Mouse (Mus musculus) embryonic stem cell, embryonic (primary cell): ENCODE measurements around the gene Usp39.

Experiments used
- CTCF ChIA-PET, 4 experiments: fragments of 300-600 bp in 2 of 4; fragments of 350-600 bp in 2 of 4; sonication (Branson Sonifier 250); formaldehyde crosslinking; loops; one replicate each; lab custom pipeline; 2022; ENCODE audit warnings: inconsistent platforms in 2 of 4; lab: Charles Lee
- POLR2A ChIA-PET, 4 experiments: fragments of 300-600 bp in 2 of 4; fragments of 350-600 bp in 2 of 4; sonication (Branson Sonifier 250); formaldehyde crosslinking; loops; one replicate each; lab custom pipeline; 2022; ENCODE audit warnings: antibody characterized with exemption in 4 of 4, inconsistent platforms in 1 of 4; lab: Charles Lee

The Usp39 gene

DNA sequence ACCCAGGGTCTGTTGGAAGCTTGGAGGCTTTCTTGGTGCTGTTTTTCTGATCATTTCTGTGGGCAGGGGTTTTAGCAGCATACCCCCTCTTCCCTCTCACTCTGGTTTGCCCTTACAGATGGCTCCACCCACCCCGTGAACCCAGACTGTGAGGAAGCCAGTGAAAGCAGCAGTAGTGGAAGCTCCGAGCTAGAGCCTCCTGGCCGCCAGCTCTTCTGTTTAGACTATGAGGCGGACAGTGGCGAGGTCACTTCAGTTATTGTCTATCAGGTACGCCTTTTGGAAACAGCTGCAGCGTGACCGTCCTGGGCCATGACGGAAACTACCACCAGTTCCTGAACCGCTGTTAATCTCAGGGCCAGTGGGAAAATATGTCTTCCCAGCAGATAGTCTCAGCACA lies 3.4 kb upstream of the Usp39 start:
- CTCF ChIA-PET, result interaction anchor here in 3 of 4 experiments (0.7 to 1.9 kb wide), 8 partner anchors 9 to 66 kb away, joined by 3 to 6 read pairs (median 4); partner anchors contain the start of genes Ggcx (in 1 of the 3) and Vamp8 (in 1 of the 3)
- POLR2A ChIA-PET, result interaction anchor here in 3 of 4 experiments (0.6 to 8.7 kb wide), 13 partner anchors 9 to 171 kb away, joined by 3 to 130 read pairs (median 4); partner anchors contain the start of genes Tmem150a (in 2 of the 3), Ggcx (in 1 of the 3), Mat2a (in 1 of the 3) and Rnf181 (in 1 of the 3)

- POLR2A ChIA-PET, result interaction anchor here (0.5 to 8.7 kb wide), 28 partner anchors 10 to 388 kb away, joined by 3 to 130 read pairs (median 4); partner anchors contain the start of genes Ggcx (in 2 of the 4), Tmem150a (in 2 of the 4), Vamp8 (in 2 of the 4) and Mat2a (in 1 of the 4)
- CTCF ChIA-PET, result interaction anchor here (0.5 to 1.9 kb wide), 11 partner anchors 8 to 512 kb away, joined by 3 to 6 read pairs (median 4); partner anchors contain the start of genes Ggcx (in 1 of the 4), Tmem150a (in 1 of the 4) and Vamp8 (in 1 of the 4)
Observed at GRCm38 (mm10) chr6:72347166-72347941, 2.4 kb upstream of the Usp39 start, which contains the start of gene 0610030E20Rik. 0610030E20Rik (plus strand) TSS chr6:72347317.

DNA sequence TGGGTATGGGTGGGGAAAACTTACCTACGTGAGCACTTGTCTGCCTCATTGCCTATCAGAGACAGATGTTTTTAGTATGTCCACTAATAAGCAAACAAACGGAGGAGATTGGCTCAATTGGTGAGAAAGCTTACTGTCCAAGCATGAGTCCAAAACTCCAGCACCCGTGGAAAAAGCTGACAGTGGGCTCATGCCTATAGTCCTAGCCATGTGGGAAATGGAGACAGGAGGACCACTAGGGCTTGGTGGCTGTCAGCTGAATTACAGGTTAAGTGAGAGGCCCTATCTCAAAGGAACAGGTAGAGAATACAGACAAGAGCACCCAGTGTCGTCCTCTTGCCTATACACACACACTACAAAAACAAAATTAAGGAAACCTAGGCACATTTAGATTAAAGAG lies 1.3 kb upstream of the Usp39 start:
- ChIA-PET POLR2A (interaction anchor here in 2 of 4 experiments (0.5 to 8.7 kb wide), 15 partner anchors 10 to 162 kb away, joined by 3 to 130 read pairs (median 5); partner anchors contain the start of genes Mat2a (in 2 of the 2), Tmem150a (in 2 of the 2), Rnf181 (in 1 of the 2) and Vamp8 (in 1 of the 2)), CTCF (interaction anchor here in 2 of 4 experiments (0.5 to 0.7 kb wide), 2 partner anchors 44 to 433 kb away, joined by 3 to 5 read pairs; partner anchors contain the start of gene Vamp8 (in 1 of the 2))

- CTCF ChIA-PET, result interaction anchor here in 1 of 4 experiments (0.5 to 1.2 kb wide), 5 partner anchors 9 to 68 kb away, joined by 3 read pairs; partner anchors contain the start of gene Ggcx
- POLR2A ChIA-PET, result interaction anchor here (0.6 to 8.7 kb wide), 29 partner anchors 8 to 801 kb away, joined by 3 to 130 read pairs (median 5); partner anchors contain the start of genes Tmem150a (in 4 of the 4), Mat2a (in 3 of the 4), Ggcx (in 1 of the 4) and Rnf181 (in 1 of the 4)
Observed at GRCm38 (mm10) chr6:72345633-72346032, 649 bp upstream of the Usp39 start.

DNA sequence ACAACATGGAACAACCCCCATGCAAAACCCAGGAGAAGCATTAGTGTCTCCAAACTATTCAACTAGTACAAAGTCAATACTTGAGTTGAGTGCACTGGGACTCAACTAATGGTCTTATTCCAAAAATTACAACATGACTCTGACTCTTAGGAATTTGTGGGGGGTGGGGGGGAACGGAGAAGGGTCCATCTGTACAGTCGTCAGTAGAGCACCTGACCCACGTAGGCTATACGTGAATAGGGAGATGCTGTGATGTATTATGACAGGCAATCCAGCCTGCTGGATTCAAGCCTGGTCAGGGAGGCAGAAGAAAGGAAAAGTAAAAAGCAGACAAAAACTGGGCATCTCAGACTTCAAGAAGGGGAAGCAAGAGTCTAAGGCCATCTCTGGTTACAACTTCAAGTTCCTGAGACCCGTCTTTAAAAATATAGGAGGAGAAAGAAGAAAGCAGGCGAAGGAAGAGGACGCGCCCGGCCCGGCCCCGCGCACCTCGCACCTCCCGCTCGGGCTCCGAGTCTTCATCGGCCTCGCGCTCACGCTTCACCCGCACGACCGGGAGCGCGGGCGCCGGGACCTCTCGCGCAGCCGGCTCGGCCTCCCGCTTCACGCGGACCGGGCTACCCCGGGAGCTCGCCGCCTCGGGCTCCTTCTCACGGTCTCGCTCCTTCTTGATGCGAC lies 449 bp downstream of the Usp39 start:
- ChIA-PET CTCF (interaction anchor here in 1 of 4 experiments (0.7 to 1.2 kb wide), 4 partner anchors 8 to 69 kb away, joined by 3 read pairs; partner anchors contain the start of gene Ggcx), POLR2A (interaction anchor here (0.6 to 8.7 kb wide), 23 partner anchors 9 to 800 kb away, joined by 3 to 130 read pairs (median 7); partner anchors contain the start of genes Tmem150a (in 4 of the 4), Mat2a (in 3 of the 4), Ggcx (in 1 of the 4) and Polr1a (in 1 of the 4))

GRCm38 (mm10) chr6:72340481-72340880 lies 4.5 kb downstream of the Usp39 start:
- CTCF ChIA-PET, result no interaction called here
- POLR2A ChIA-PET, result no interaction called here

DNA sequence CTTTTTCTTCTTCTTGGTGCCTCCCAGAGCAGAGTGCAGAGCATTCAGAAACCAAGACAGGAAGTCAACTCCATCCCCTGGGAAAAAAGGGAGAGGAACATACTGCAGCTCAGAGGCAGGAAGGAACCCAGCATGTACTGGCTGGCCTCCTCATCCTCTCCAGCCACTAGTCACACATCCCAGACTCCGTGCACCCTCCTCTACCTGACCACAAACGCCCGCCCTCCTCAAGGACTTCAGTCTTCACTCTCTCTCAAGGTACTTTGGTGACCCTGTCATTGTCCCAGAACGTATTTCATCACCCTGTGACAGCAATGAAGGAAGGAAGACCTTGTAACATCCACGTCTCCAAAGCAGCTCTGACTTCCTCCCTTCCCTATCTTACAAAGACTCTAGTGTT lies 11.9 kb downstream of the Usp39 start:
- CTCF ChIA-PET, result no interaction called here
- POLR2A ChIA-PET, result interaction anchor here in 2 of 4 experiments (0.6 to 1.3 kb wide), 2 partner anchors 47 to 81 kb away, joined by 3 read pairs; partner anchors contain the start of gene Ggcx (in 1 of the 2)

DNA sequence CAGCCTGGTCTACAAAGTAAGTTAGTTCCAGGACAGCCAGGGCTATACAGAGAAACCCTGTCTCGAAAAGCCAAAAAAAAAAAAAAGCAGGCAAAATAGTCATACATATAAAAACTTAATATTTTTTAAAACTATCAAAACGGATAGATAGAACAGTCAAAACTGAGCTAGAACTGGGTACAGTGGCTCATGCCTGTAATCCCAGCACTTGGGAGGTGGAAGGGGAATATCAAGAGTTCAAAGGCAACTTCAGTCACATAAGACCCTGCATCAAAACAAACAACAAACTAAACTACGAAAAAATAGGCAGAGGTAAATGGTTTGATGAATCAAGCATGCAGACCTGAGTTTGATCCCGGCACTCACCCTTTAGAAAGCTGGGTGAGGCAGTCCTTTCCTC lies 14.9 kb downstream of the Usp39 start:
- ChIA-PET CTCF (interaction anchor here in 1 of 4 experiments (0.7 kb wide), 1 partner anchor 23 kb away, joined by 4 read pairs; no protein-coding TSS in a partner anchor), POLR2A (interaction anchor here in 2 of 4 experiments (0.7 to 1.0 kb wide), 4 partner anchors 10 to 99 kb away, joined by 3 to 4 read pairs (median 4); partner anchors contain the start of gene Tmem150a (in 1 of the 2))

DNA sequence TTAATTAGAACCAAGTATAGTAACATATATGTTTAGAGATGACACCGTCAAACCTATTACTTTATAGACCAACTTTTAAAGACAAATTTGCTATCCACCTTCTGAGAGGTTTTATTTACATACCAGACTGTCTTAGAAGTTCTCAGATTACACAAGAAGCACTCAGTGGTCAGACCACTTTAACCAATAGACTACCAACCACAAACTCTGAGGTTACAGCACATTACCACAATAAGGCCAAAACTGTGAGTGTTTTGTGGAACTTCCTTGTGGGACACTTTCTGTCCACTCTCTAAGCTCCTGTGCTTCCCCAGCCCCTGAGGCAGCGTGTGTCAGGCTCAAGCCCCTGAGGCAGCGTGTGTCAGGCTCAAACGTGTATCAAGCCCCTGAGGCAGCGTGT lies 16.0 kb downstream of the Usp39 start:
- CTCF ChIA-PET, result interaction anchor here in 2 of 4 experiments (0.5 to 0.6 kb wide), 2 partner anchors 76 to 396 kb away, joined by 3 to 4 read pairs; no protein-coding TSS in a partner anchor
- POLR2A ChIA-PET, result interaction anchor here in 2 of 4 experiments (1.0 to 1.6 kb wide), 5 partner anchors 11 to 35 kb away, joined by 3 to 4 read pairs (median 3); partner anchors contain the start of genes Tmem150a (in 2 of the 2) and Usp39 (in 1 of the 2)

DNA sequence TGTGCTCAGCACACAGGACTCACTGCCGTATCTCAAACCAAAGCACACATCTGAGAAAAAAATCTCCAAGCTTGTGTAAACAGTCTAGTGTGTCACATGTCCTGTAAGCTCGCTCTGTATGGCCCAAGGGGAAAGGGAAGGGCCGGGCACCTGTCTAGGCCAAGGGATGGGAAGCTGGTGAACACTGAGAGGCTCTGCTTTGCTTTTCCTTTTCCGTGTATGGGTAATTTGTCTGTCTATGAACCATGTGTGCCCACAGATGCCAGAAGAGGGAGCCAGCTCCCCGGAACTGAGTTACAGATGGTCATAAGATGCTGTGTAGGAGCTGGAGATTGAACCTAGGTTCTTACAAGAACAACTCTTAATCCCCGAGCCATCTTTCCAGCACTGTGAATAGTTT lies 18.7 kb downstream of the Usp39 start:
- ChIA-PET CTCF (interaction anchor here in 3 of 4 experiments (0.6 to 1.4 kb wide), 10 partner anchors 10 to 797 kb away, joined by 3 to 6 read pairs (median 3); partner anchors contain the start of genes Tmem150a (in 1 of the 3), Usp39 (in 1 of the 3) and Vamp8 (in 1 of the 3)), POLR2A (interaction anchor here (0.6 to 1.4 kb wide), 17 partner anchors 11 to 1001 kb away, joined by 3 to 7 read pairs (median 4); partner anchors contain the start of genes 0610030E20Rik (in 1 of the 4), Mat2a (in 1 of the 4), Tmem150a (in 1 of the 4) and Vamp8 (in 1 of the 4))

GRCm38 (mm10) chr6:72323786-72324508 lies 21.0 kb downstream of the Usp39 start:
- POLR2A ChIA-PET, result interaction anchor here in 3 of 4 experiments (0.6 to 2.6 kb wide), 11 partner anchors 11 to 116 kb away, joined by 3 to 10 read pairs (median 4); partner anchors contain the start of genes Usp39 (in 2 of the 3), Ggcx (in 1 of the 3), Mat2a (in 1 of the 3) and Tmem150a (in 1 of the 3)

DNA sequence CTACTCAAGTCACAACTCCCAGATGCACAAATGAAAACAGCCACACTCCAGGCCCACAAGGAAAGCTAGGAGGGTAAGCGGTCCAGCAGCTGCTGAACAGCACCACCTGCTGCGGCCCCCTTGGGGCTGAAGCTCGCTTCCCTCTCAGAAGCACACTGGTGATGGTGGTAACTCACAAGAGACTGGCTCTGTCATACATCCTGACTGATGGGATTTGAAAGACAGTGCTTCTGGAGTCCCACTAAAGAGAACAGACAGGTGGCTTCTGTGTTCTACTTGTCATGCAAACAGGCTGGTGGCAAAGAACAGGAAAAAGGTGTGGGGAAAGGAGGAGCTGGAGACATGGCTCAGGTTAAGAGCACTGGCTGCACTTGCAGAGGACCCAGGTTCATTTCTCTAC lies 22.0 kb downstream of the Usp39 start:
- ChIA-PET CTCF (interaction anchor here in 3 of 4 experiments (0.6 to 1.6 kb wide), 7 partner anchors 33 to 355 kb away, joined by 3 to 4 read pairs (median 3); no protein-coding TSS in a partner anchor), POLR2A (interaction anchor here in 2 of 4 experiments (0.8 to 2.6 kb wide), 8 partner anchors 10 to 116 kb away, joined by 3 to 10 read pairs (median 4); partner anchors contain the start of genes Usp39 (in 2 of the 2), Mat2a (in 1 of the 2), Tmem150a (in 1 of the 2) and Vamp8 (in 1 of the 2))

More at GRCm38 (mm10) chr6:72323786-72324508, 21.0 kb downstream of the Usp39 start:
- CTCF ChIA-PET, result interaction anchor here in 3 of 4 experiments (0.6 to 1.6 kb wide), 6 partner anchors 32 to 375 kb away, joined by 3 to 4 read pairs (median 4); no protein-coding TSS in a partner anchor

DNA sequence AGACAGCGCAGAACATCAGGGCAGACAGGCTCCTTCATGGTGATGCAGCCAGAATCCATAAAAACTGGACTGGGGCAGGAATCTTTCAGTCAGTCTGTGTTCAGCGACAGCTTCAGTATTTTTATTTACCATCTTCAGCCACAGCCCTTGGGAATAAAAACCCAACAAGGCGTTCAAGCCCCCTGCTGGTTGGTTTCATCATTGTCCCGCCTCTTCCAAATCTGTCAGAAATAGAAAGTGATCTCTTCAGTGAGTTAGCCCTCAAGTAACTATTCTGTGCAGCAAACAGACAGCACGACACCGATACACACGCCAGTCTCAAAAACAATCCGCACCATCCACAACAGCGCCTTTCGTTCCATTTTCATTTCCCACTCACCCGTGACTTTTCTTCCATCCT lies 26.0 kb downstream of the Usp39 start:
- CTCF ChIA-PET, result interaction anchor here in 3 of 4 experiments (0.7 to 1.3 kb wide), 3 partner anchors 9 to 58 kb away, joined by 3 to 5 read pairs (median 4); no protein-coding TSS in a partner anchor
- POLR2A ChIA-PET, result interaction anchor here (0.6 to 1.6 kb wide), 4 partner anchors 43 to 485 kb away, joined by 3 to 4 read pairs (median 3); no protein-coding TSS in a partner anchor

- CTCF ChIA-PET, result interaction anchor here (0.7 to 1.6 kb wide), 6 partner anchors 10 to 211 kb away, joined by 3 to 5 read pairs (median 4); no protein-coding TSS in a partner anchor
- POLR2A ChIA-PET, result interaction anchor here (0.6 to 1.6 kb wide), 7 partner anchors 11 to 485 kb away, joined by 3 to 8 read pairs (median 3); no protein-coding TSS in a partner anchor
Observed at GRCm38 (mm10) chr6:72318440-72318839, 26.5 kb downstream of the Usp39 start.

- ChIA-PET POLR2A (interaction anchor here in 2 of 4 experiments (0.5 to 1.0 kb wide), 5 partner anchors 9 to 46 kb away, joined by 3 to 5 read pairs (median 4); partner anchors contain the start of gene Sftpb (in 1 of the 2)), CTCF (no interaction called here)
Observed at GRCm38 (mm10) chr6:72316044-72316443, 28.9 kb downstream of the Usp39 start.
